Mouse (Mus musculus): Measurements from ENCODE around the gene Kmt2d.

DNA sequence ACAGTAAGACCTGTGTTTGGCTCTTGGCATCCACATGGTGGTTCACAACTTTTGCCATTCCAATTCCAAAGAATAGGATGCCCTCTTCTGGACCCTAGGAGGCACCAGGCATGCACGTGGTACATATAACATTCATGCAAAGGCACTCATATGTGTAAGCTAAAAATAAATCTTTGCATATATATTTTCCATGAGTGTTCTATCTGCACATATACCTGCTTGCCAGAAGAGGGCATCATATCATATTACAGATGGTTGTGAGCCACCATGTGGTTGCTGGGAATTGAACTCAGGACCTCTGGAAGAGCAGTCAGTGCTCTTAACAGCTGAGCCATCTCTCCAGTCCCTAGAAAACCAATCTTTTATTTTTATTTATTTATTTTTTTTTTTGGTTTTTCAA, 30.5 kb upstream of the Kmt2d start:
- no peak for TF ChIP-seq CTCF (IDR thresholded peaks at IDR 0.05; ENCODE audit: borderline replicate concordance, extremely low read depth, insufficient read depth, insufficient read length)
- no peak for TF ChIP-seq POLR2A (IDR thresholded peaks at IDR 0.05; ENCODE audit: borderline replicate concordance, extremely low read depth, insufficient read depth, insufficient read length, poor library complexity, severe bottlenecking)

All from brain, embryonic 14.5 days (tissue).